In genomic region chr6:118759015-118759414, GRCm38 (mm10) we compare ENCODE assay signal across 22 mouse cellular contexts.
DNase-seq lines count a peak whose midpoint lies in the region; ATAC-seq and TF ChIP-seq lines count a peak whose summit lies in the region.
"Had no signal": no experiment of that assay in that cellular context is flagged by ENCODE, and none has a peak within 500 bp of the region (broad histone marks: within the 10 kb centered on the region; RNA-seq: fewer than 3 reads in every experiment).

No protein-coding gene starts in this region.

- H3K27ac ChIP-seq in heart, postnatal 0 days (ENCODE audit: low read depth) = 0 out of 2 replicates have a peak overlapping the region, but pooled peaks have one; percentile 15
- peak overlapping the region; percentile 97 for H3K27ac ChIP-seq in liver, embryonic 11.5 days (ENCODE audit: low read depth, low read length)
- H3K27ac ChIP-seq: embryonic facial prominence, embryonic 10.5 days; forebrain, embryonic 15.5 days; hindbrain, embryonic 13.5 days had no signal

- no peak for ATAC-seq in heart, postnatal 0 days (ENCODE audit: insufficient read depth, low read depth)
- ATAC-seq in liver, embryonic 11.5 days (replicated peaks; ENCODE audit: low FRiP score) = peak; percentile 73
- ATAC-seq in megakaryocyte progenitor cell, adult 5-6 weeks (replicated peaks; ENCODE audit: poor library complexity) = peak; percentile 42
- ATAC-seq: forebrain, embryonic 15.5 days; inflammation-experienced regulatory T-cells, adult 6 months; Patski had no signal

- no peak overlapping the region for H3K4me3 ChIP-seq in heart, postnatal 0 days (ENCODE audit: low read depth, low read length)
- H3K4me3 ChIP-seq in liver, embryonic 11.5 days (ENCODE audit: low read depth, low read length) = no peak overlapping the region
- H3K4me3 ChIP-seq: embryonic facial prominence, embryonic 10.5 days; forebrain, embryonic 15.5 days; hindbrain, embryonic 13.5 days had no signal

- no peaks in the 10 kb centered on the region for H3K9me3 ChIP-seq in heart, postnatal 0 days (replicated peaks; ENCODE audit: control insufficient read depth, low read length)
- no peaks in the 10 kb centered on the region for H3K9me3 ChIP-seq in liver, embryonic 11.5 days (ENCODE audit: control insufficient read depth, low read length)
- H3K9me3 ChIP-seq: embryonic facial prominence, embryonic 10.5 days; forebrain, embryonic 15.5 days; hindbrain, embryonic 13.5 days; megakaryocyte, embryonic 14.5 days had no signal

- H3K4me2 ChIP-seq in heart, postnatal 0 days (ENCODE audit: low read depth, low read length) = no peak overlapping the region
- peak overlapping the region; percentile 58 for H3K4me2 ChIP-seq in liver, embryonic 11.5 days
- H3K4me2 ChIP-seq: forebrain, embryonic 15.5 days; hindbrain, embryonic 13.5 days had no signal

- no peaks in the 10 kb centered on the region for H3K27me3 ChIP-seq in heart, postnatal 0 days (ENCODE audit: control insufficient read depth, insufficient read depth, low read length)
- H3K27me3 ChIP-seq in liver, embryonic 11.5 days (replicated peaks; ENCODE audit: control insufficient read depth, insufficient read depth, low read length) = no peaks in the 10 kb centered on the region
- H3K27me3 ChIP-seq: forebrain, embryonic 15.5 days; hindbrain, embryonic 13.5 days; megakaryocyte, embryonic 14.5 days; Patski had no signal

- 66% methylated on average over 5 of the region's 5 CpGs for WGBS in heart, postnatal 0 days
- 54% methylated on average over 5 of the region's 5 CpGs for WGBS in liver, embryonic 11.5 days

- H3K9ac ChIP-seq in heart, postnatal 0 days (replicated peaks; ENCODE audit: low read depth, low read length) = no peak overlapping the region
- peak overlapping the region; percentile 41 for H3K9ac ChIP-seq in liver, embryonic 11.5 days (ENCODE audit: low read depth, low read length)
- H3K9ac ChIP-seq: forebrain, embryonic 15.5 days; hindbrain, embryonic 13.5 days had no signal

- intact Hi-C loops in left cerebral cortex, postnatal 25 days (cut with DNase I) = no loop called here

- TF ChIP-seq EP300 in heart, postnatal 0 days (IDR thresholded peaks at IDR 0.05; ENCODE audit: low read depth) = no peak

- TF ChIP-seq CTCF in heart, postnatal 0 days (IDR thresholded peaks at IDR 0.05; ENCODE audit: low read depth) = no peak

- DNase-seq in heart, postnatal 0 days (ENCODE audit: low spot score) = no peak
- DNase-seq in heart, adult 8-10 months (ENCODE audit: low spot score) = no peak
- DNase-seq in c-Kit-positive CD71-positive TER-119-negative erythroid progenitor cells, embryonic 14.5 days (ENCODE audit: low read depth) = peak; percentile 46
- DNase-seq in liver, embryonic 11.5 days (ENCODE audit: low spot score) = no peak
- DNase-seq in right cerebral cortex, adult 2 months (ENCODE audit: low spot score in 2 of 2) = no peak
- no peak for DNase-seq in frontal cortex, postnatal 10 days (ENCODE audit: low spot score in 2 of 2)
- DNase-seq in left cerebral cortex, postnatal 25 days (ENCODE audit: low spot score in 2 of 2) = no peak
- DNase-seq: adrenal gland, adult 8-10 months; cerebellum, adult 18-20 months; gastrocnemius, postnatal 36 days; kidney, adult 2 months; kidney, postnatal 10 days; left cerebral cortex, postnatal 4 days; lung, postnatal 10 days; thymus, postnatal 36 days had no signal

- peaks cover 27% of the 10 kb centered on the region for H3K4me1 ChIP-seq in heart, postnatal 0 days (ENCODE audit: control insufficient read depth, insufficient read depth)
- H3K4me1 ChIP-seq in liver, embryonic 11.5 days (replicated peaks; ENCODE audit: control insufficient read depth, insufficient read depth, low read length) = peaks cover 20% of the 10 kb centered on the region

- peaks cover 23% of the 10 kb centered on the region; the same call in 1 of the 2 replicates for H3K36me3 ChIP-seq in heart, postnatal 0 days (replicated peaks; ENCODE audit: control insufficient read depth, insufficient read depth, low read length)
- no peaks in the 10 kb centered on the region for H3K36me3 ChIP-seq in liver, embryonic 11.5 days (ENCODE audit: control insufficient read depth, insufficient read depth, low read length)
- H3K36me3 ChIP-seq: embryonic facial prominence, embryonic 10.5 days; forebrain, embryonic 15.5 days; hindbrain, embryonic 13.5 days had no signal
